Comparison of ENCODE assay signal across 29 mouse cellular contexts in the genomic region with DNA sequence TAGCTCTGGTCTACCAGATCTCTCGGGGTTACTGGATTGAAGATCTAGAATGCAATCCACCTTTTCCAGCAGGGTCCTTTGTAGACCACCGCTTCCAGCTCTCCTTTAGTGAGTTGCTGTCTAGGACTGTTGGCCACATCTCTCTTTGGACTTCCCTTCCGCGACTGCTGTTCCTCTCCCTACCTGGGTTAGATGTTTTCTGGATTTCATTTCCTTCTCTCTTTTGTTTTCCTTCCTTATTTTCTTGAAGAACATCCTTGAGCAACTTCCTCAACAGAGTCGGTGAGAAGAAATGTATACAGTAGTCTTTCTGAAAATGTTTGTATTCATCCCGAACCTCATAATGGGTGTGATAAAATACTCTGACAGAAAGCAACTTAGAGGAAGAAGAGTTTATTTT. TPM values are rescaled to one million over a fixed set of nuclear protein-coding genes. Genes with fewer than 3 reads are reported as not detected.
DNase-seq lines count a peak whose midpoint lies in the region; ATAC-seq lines count a peak whose summit lies in the region.
"Had no signal": no experiment of that assay in that cellular context is flagged by ENCODE, and none has a peak within 500 bp of the region (broad histone marks: within the 10 kb centered on the region; RNA-seq: fewer than 3 reads in every experiment).

No protein-coding gene starts in this region.

- H3K27me3 ChIP-seq in heart, embryonic 11.5 days (ENCODE audit: control insufficient read depth, insufficient read depth, low read length), result no peaks in the 10 kb centered on the region
- no peaks in the 10 kb centered on the region for H3K27me3 ChIP-seq in midbrain, embryonic 11.5 days (ENCODE audit: control insufficient read depth, insufficient read depth, low read length)
- no peaks in the 10 kb centered on the region for H3K27me3 ChIP-seq in midbrain, embryonic 14.5 days (ENCODE audit: control insufficient read depth, insufficient read depth, low read length)
- H3K27me3 ChIP-seq: CH12.LX; embryonic facial prominence, embryonic 13.5 days; embryonic facial prominence, embryonic 15.5 days; forebrain, embryonic 12.5 days had no signal

- peaks cover 6% of the 10 kb centered on the region for H3K4me1 ChIP-seq in heart, embryonic 11.5 days (ENCODE audit: control insufficient read depth, insufficient read depth, low read length)
- no peaks in the 10 kb centered on the region for H3K4me1 ChIP-seq in midbrain, embryonic 11.5 days (ENCODE audit: control insufficient read depth, insufficient read depth, low read length)
- H3K4me1 ChIP-seq in midbrain, embryonic 14.5 days (ENCODE audit: control insufficient read depth, insufficient read depth, low read length), result no peaks in the 10 kb centered on the region
- H3K4me1 ChIP-seq: forebrain, embryonic 10.5 days; forebrain, embryonic 12.5 days had no signal

- DNase-seq in heart, adult 11 months, result peak; percentile 19
- peak; percentile 6 for DNase-seq in midbrain, embryonic 11.5 days (ENCODE audit: low spot score, missing footprints)
- no peak for DNase-seq in midbrain, embryonic 14.5 days
- DNase-seq in thymus, postnatal 14 days, result no peak
- DNase-seq: adrenal gland, adult 8-10 months; adrenal gland, postnatal 25 days; B cell, adult 2 months; cerebellum, adult 11 months; cerebellum, adult 18-20 months; cerebellum, adult 8-10 months; cerebellum, adult 9-11 months; cerebellum, postnatal 14 days; cerebellum, postnatal 36 days; embryo, embryonic 11 days had no signal

- no peak overlapping the region for H3K27ac ChIP-seq in heart, embryonic 11.5 days (ENCODE audit: low read depth, low read length)
- H3K27ac ChIP-seq in midbrain, embryonic 11.5 days (ENCODE audit: low read depth, low read length), result no peak overlapping the region
- H3K27ac ChIP-seq in midbrain, embryonic 14.5 days (replicated peaks; ENCODE audit: low read depth, low read length), result no peak overlapping the region
- H3K27ac ChIP-seq: embryonic facial prominence, embryonic 13.5 days; embryonic facial prominence, embryonic 15.5 days; forebrain, embryonic 10.5 days; forebrain, embryonic 12.5 days had no signal

- no peak for ATAC-seq in heart, embryonic 11.5 days (replicated peaks; ENCODE audit: insufficient number of reproducible peaks, low FRiP score, low TSS enrichment)
- ATAC-seq in midbrain, embryonic 11.5 days (ENCODE audit: low FRiP score), result no peak
- no peak for ATAC-seq in midbrain, embryonic 14.5 days (ENCODE audit: low FRiP score, low TSS enrichment)
- ATAC-seq in megakaryocyte progenitor cell, adult 5-6 weeks (replicated peaks; ENCODE audit: poor library complexity), result peak; percentile 54
- ATAC-seq: activated CD4-positive, CD25-positive, alpha-beta regulatory T cell, adult 4 months; CD4-positive, CD25-positive, alpha-beta regulatory T cell, adult 4 months; forebrain, embryonic 14.5 days; forebrain, embryonic 16.5 days; Patski had no signal

- H3K4me3 ChIP-seq in heart, embryonic 11.5 days (ENCODE audit: low read depth, low read length), result no peak overlapping the region
- H3K4me3 ChIP-seq in midbrain, embryonic 11.5 days (ENCODE audit: low read depth, low read length), result no peak overlapping the region
- H3K4me3 ChIP-seq in midbrain, embryonic 14.5 days (replicated peaks; ENCODE audit: low read depth, low read length), result no peak overlapping the region
- H3K4me3 ChIP-seq: embryonic facial prominence, embryonic 13.5 days; embryonic facial prominence, embryonic 15.5 days; erythroblast, embryonic 14.5 days; forebrain, embryonic 10.5 days; forebrain, embryonic 12.5 days had no signal

- no peak overlapping the region for H3K9ac ChIP-seq in heart, embryonic 11.5 days (ENCODE audit: low read depth, low read length)
- H3K9ac ChIP-seq in midbrain, embryonic 11.5 days (ENCODE audit: low read length), result no peak overlapping the region
- no peak overlapping the region for H3K9ac ChIP-seq in midbrain, embryonic 14.5 days (replicated peaks; ENCODE audit: low read length)
- H3K9ac ChIP-seq: embryonic facial prominence, embryonic 13.5 days; embryonic facial prominence, embryonic 15.5 days; forebrain, embryonic 12.5 days had no signal

- H3K36me3 ChIP-seq in heart, embryonic 11.5 days (ENCODE audit: control insufficient read depth, insufficient read depth, low read length), result no peaks in the 10 kb centered on the region
- no peaks in the 10 kb centered on the region for H3K36me3 ChIP-seq in midbrain, embryonic 11.5 days (ENCODE audit: control insufficient read depth, insufficient read depth, low read length)
- H3K36me3 ChIP-seq in midbrain, embryonic 14.5 days (ENCODE audit: control insufficient read depth, insufficient read depth, low read length), result no peaks in the 10 kb centered on the region
- H3K36me3 ChIP-seq: embryonic facial prominence, embryonic 13.5 days; embryonic facial prominence, embryonic 15.5 days; forebrain, embryonic 10.5 days; forebrain, embryonic 12.5 days; G1E had no signal

- H3K9me3 ChIP-seq in heart, embryonic 11.5 days (replicated peaks; ENCODE audit: control insufficient read depth, low read length), result no peaks in the 10 kb centered on the region
- H3K9me3 ChIP-seq in midbrain, embryonic 11.5 days (ENCODE audit: control insufficient read depth, low read length), result no peaks in the 10 kb centered on the region
- H3K9me3 ChIP-seq in midbrain, embryonic 14.5 days (ENCODE audit: control insufficient read depth, low read length), result no peaks in the 10 kb centered on the region
- H3K9me3 ChIP-seq: embryonic facial prominence, embryonic 13.5 days; embryonic facial prominence, embryonic 15.5 days; forebrain, embryonic 10.5 days; forebrain, embryonic 12.5 days; G1E had no signal

- 86% methylated on average over 6 of the region's 6 CpGs for WGBS in heart, embryonic 11.5 days (ENCODE audit: insufficient replicate concordance)
- 89% methylated on average over 6 of the region's 6 CpGs for WGBS in midbrain, embryonic 11.5 days
- WGBS in midbrain, embryonic 14.5 days, result 97% methylated on average over 6 of the region's 6 CpGs

- no peak overlapping the region for H3K4me2 ChIP-seq in heart, embryonic 11.5 days
- H3K4me2 ChIP-seq in midbrain, embryonic 11.5 days, result no peak overlapping the region
- no peak overlapping the region for H3K4me2 ChIP-seq in midbrain, embryonic 14.5 days (ENCODE audit: low read length)
- H3K4me2 ChIP-seq: embryonic facial prominence, embryonic 13.5 days; embryonic facial prominence, embryonic 15.5 days; forebrain, embryonic 12.5 days had no signal

RNA-seq across cellular contexts. Expression of a gene that starts 36.0 kb away (rescaled TPM):
- 0.14 and 0.97 TPM in 2 replicates for polyA plus RNA-seq in heart, embryonic 11.5 days (2014; fragmentation: Nextera tagmentation; extraction: Ambion mirVana)
- polyA plus RNA-seq in midbrain, embryonic 11.5 days (2014; fragmentation: Nextera tagmentation; extraction: Ambion mirVana), result 0.15 and 0.27 TPM in 2 replicates
- 0.22 and 0.45 TPM in 2 replicates for polyA plus RNA-seq in midbrain, embryonic 14.5 days (2014; fragmentation: Nextera tagmentation; extraction: Ambion mirVana)
- total RNA-seq in megakaryocyte progenitor cell, adult 5-6 weeks (2015), result 1.9 and 2.5 TPM in 2 replicates
- 1.9 and 2.2 TPM in 2 replicates for total RNA-seq in megakaryocyte progenitor cell, adult 5-6 weeks (2017)
- total RNA-seq: adrenal gland, postnatal 25 days; common myeloid progenitor, adult 5-6 weeks had no signal
- polyA plus RNA-seq: erythroblast, embryonic 14.5 days; G1E had no signal

Comparison
In these comparisons a context has a peak if more than half of its experiments do, and no peak if none do; other contexts are left out.
1. DNase-seq: peak in heart, adult 11 months (single experiment) and midbrain, embryonic 11.5 days (single experiment); none in midbrain, embryonic 14.5 days (single experiment) and thymus, postnatal 14 days (single experiment).